Mouse (Mus musculus) MEL (cell line): Measurements from ENCODE around the gene Tldc2.

ENCODE experiments used
- CTCF ChIP-seq, 3 experiments: IDR thresholded peaks in 2 of 3; conservative IDR thresholded peaks in 1 of 3; 2 replicates each; pipeline ENCODE4 v1.5.1; 2011 to 2012; ENCODE audit warnings: low read length in 3 of 3, low read depth in 2 of 3, mild to moderate bottlenecking in 2 of 3, improper control_type of control experiment in 1 of 3, inconsistent platforms in 1 of 3, mixed read lengths in 1 of 3, moderate library complexity in 1 of 3; ENCODE audit not compliant: control insufficient read depth in 1 of 3, insufficient read depth in 1 of 3, poor library complexity in 1 of 3, severe bottlenecking in 1 of 3
- MAX ChIP-seq: IDR thresholded peaks from 2 replicates; pipeline ENCODE4 v1.6.1; 2011; ENCODE audit warnings: low read length, improper control_type of control experiment
- NRF1 ChIP-seq: IDR thresholded peaks from 2 replicates; pipeline ENCODE4 v1.6.1; 2014; ENCODE audit warnings: low read depth, mild to moderate bottlenecking, inconsistent platforms, low read length, improper control_type of control experiment, moderate library complexity; ENCODE audit not compliant: poor library complexity, insufficient read depth, severe bottlenecking
- POLR2A ChIP-seq, 2 experiments: IDR thresholded peaks; 2 replicates each; pipeline ENCODE4 v1.6.1; 2011 to 2012; ENCODE audit warnings: low read length in 2 of 2, mild to moderate bottlenecking in 2 of 2, control low read depth in 1 of 2, improper control_type of control experiment in 1 of 2, low read depth in 1 of 2, moderate library complexity in 1 of 2; ENCODE audit not compliant: control insufficient read depth in 1 of 2, insufficient read depth in 1 of 2, poor library complexity in 1 of 2
- SIN3A ChIP-seq: IDR thresholded peaks from 2 replicates; pipeline ENCODE4 v1.6.1; 2012; ENCODE audit warnings: low read length, improper control_type of control experiment, inconsistent platforms

- TF ChIP-seq NRF1 (no peak), SIN3A (no peak), CTCF (IDR thresholded peaks at IDR 0.05 in 2 of 3, conservative IDR thresholded peaks at IDR 0.05 in 1 of 3; ENCODE audit: control insufficient read depth in 1 of 3, insufficient read depth in 1 of 3, low read depth in 2 of 3, low read length in 3 of 3, poor library complexity in 1 of 3, severe bottlenecking in 1 of 3) (no peak), MAX (no peak), POLR2A (IDR thresholded peaks at IDR 0.05; ENCODE audit: control insufficient read depth in 1 of 2, insufficient read depth in 1 of 2, low read depth in 1 of 2, low read length in 2 of 2, poor library complexity in 1 of 2) (no peak)
Observed at GRCm38 (mm10) chr2:157139251-157139802, 52.5 kb downstream of the Tldc2 start.
